Mouse (Mus musculus): Measurements from ENCODE around the gene Serpina3j.
A peak's percentile ranks its signal among the peaks of the same experiment; 100 is the strongest.
"Not testable (repeated sequence)": the region's sequence is repeated elsewhere in the genome, so short reads cannot be mapped to it uniquely, and the experiment has no call there.

The Serpina3j gene

DNA sequence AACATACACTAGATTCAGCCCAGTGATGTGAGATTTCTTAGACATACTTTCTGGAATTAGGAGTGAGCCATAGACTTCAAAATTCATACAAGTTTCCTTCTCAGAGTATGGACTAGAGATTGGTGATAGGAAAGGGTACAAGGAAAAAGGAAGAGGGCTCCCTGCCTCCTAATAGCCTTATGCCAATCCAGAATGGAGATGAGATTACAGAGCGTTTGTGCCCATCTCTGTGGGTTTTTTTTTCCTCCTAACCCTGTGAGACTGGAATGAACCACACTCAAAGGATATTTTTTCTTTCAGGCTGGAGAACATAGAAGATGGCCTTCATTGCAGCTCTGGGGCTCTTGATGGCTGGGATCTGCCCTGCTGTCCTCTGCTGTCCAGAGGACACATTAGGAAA lies at the start of gene Serpina3j:
Gene Serpina3j, plus strand, starts transcription at position 301 of the 400 bp plus-strand sequence.
- DNase-seq: no peak

DNA sequence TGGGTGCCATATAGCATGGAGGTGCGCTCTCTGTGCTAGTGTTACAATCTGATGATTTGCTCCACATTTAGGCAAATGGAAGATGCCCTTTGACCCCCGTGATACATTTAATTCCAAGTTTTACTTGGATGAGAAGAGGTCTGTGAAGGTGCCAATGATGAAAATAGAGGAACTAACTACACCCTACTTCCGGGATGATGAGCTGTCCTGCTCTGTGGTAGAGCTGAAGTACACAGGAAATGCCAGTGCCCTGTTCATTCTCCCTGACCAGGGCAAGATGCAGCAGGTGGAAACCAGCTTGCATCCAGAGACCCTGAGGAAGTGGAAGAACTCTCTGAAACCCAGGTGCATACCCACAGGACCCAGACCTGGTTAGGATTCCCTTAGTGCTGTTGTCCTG lies 48.0 kb upstream of the Serpina3j start:
- no peak for DNase-seq

DNA sequence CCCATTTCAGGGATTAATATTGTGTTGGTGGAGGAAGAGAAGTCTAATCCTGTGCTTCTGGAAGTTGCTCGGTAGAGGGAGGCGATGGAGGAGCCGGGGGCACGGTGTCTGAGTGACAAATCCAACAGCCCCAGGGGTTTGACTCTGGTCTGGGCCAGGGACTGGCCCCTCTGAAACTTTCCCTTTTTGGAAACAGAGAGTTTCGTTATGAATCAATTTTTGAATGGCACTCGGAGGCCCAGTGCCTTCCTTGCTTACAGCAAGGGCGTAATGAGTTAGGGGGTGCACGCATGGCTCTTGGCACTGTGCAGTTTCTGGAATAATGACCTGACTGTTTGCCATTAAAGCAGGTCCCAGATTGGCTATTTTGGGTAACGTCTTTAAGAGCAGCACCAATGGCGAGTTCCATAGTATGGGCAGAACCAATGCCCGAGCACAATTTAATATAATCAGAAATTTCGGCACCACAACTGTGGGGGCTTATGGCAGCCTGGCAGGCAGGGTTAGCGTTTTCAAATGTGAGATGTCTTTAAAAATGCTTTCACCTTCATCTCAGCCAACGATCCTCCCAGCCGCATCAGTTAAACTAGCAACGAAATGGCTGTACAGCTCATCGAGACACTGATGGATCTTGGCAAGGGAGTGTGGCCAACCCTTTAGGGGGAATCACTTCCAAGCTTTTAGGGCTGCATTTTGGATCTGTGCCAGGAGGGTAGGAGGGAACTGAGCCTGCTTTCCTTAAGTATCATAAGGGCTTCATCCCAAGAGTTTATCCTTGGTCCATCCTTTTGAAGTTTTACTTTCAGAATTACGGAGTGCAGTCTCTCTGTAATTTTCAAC lies 35.9 kb upstream of the Serpina3j start:
- DNase-seq: no peak

DNA sequence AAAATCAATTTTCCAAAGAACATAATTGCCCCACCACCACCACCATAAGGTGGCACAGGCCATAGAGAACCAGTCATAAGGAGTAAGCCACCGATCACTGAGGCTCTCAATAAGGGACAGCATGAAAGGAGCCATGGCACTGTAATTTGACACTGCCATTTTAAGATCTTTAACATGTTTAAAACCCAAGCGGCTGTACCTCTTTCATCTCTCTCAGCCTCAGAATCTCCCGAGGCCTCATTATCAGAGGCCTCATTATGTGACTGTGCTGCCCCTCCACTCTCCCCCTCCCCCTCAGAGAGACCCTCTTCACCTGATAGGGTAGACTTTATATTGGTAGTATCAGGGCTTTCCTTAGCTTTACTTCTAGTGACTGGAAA lies 35.3 kb upstream of the Serpina3j start:
- DNase-seq: no peak

DNA sequence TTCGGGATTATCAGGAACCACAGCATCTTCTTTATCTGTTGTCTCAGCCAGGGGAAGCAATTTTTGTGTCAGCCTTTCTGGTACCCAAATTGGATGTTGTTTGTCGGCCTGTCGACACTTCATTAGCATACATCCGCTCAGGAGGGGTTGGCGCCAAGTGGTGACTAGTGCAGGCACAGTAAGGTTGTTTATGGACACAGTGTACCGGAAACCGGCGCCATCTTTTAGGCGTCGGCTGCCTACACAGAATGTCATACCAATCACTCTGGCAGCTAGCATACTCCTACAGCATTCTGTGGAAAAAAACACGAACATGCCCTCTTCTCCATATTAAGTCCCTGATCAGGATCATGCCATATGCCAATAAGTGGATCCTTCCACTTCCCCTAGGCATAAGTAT lies 31.0 kb upstream of the Serpina3j start:
- no peak for DNase-seq

DNA sequence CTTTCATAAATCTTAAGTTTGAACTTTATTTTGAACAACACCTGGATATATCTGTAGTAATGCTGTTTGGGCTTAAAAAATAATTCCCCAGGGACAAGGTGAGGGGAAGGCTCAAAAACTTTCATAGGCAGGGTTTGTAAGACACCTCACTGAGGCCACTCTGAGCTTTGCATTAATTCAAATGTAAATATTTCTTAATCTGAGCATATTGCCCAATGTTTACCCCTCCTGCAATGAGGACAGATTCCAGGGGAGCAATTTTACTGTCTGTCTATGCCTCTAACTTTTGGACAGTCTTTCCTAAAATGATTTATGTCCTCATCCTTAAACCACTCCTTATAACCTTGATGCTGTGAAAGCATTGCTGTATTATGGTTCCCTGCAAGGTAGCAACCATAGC lies 26.0 kb upstream of the Serpina3j start:
- DNase-seq: no peak

DNA sequence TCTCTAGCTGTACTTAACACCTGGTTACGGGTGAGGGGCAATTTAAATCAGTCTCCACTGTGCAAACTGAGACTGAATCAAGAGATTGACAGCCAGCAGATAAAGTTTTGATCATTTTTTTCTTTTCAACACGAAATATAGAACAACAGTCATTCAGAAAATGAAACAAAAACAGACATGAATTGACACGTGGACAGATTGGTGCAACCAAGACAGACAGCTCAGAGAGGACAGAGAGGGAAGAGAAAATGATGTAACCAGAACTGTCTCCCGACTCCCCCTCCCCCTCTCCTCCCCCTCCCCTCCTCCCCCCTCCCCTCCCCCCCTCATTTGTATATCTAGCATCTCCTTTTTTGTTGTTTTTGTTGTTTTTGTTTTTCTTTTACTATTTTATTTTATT lies 24.5 kb upstream of the Serpina3j start:
- DNase-seq: no peak

DNA sequence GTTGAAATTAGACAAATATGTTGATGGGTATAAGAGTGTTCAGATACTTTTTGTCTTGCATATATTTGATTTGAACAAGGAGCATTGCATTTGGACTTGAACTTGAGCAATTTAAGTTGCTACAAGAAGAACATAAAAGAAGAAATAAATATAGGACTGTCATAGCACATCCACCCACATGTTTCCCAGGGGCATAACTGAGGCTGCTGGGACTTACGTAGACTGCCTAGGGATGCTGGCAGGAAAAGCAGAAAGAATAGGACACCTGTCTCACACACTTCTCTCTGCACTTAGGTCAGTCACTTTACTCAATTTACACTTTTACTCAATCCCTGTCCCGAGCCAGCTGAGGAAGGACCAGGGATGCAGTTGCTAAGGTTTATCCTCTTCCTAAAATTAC lies 20.4 kb upstream of the Serpina3j start:
- DNase-seq: no peak

DNA sequence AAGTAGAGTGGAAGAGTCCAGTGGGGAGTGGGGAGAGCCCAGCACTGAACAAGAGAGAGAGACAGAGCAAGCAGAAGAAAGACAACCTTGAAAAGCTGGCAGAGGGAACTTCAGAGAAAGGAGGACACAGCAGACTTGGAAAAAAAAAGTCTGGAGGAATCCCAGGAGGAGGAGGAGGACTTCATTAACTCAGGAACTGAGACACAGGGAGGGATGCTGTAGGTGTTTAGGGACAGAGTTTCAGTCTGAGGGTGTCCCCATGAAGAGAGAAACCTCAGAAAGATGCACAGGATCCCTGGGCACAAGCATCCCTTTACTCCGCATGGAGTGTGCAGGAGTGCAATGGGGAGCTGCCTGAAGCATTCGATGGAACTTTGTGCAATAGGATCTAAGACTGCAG lies 16.3 kb upstream of the Serpina3j start:
- no peak for DNase-seq

DNA sequence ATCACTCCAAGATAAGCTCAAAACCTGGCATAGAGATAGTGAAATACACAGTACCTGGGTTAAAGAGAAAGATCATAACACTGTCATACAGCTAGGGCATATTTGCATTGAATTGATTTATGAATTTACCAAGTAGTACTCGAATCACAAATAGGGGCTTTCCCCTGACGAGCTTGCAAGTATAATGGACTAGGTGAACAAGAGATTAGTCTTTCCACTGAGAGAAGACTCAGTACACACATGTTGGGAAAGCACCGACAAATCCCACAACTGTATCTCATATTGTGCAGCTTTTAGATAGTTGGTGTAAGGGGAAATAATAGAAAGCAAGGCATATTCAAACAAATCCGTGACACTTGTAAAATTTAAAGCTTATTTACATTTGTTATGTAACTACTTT lies 8.4 kb upstream of the Serpina3j start:
- DNase-seq: no peak

DNA sequence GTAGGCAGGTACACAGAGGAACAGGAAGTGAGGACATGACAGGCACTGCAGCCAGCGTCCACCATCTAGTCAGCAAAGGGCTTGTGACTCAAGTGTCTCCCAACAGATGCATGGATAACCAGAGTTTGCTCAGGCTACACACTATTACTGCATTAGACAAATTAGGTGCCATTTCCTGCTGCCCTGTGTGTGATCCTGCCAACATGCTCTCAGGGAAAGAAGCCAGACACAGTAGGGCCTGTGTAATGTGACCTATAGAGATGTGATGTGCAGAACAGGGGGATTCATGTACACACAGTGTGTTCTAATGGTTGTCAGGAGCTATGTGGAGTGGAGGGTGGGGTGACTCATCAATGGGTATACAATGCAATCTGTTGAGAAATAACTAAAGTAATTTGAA lies 8.1 kb downstream of the Serpina3j start:
- no peak for DNase-seq

DNA sequence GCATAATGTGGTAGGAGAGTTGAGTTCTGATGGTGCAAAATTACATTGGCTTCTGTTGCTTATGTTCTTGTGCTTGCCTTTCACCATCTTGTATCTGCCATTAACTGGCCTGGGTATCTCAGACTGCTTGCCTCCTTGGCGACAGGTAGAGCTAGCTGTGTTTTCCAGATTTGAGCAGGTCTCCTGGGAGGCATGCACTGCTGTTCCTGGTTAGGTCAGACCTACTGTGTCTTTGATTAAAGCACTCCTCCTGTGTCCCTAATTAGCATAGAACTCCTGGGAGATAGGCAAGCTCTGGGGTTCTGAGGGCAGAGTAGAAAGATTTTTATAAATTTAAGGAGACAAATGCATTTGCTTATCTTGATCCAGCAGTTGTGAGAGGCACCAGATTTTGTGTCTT lies 17.3 kb downstream of the Serpina3j start:
- no peak for DNase-seq

DNA sequence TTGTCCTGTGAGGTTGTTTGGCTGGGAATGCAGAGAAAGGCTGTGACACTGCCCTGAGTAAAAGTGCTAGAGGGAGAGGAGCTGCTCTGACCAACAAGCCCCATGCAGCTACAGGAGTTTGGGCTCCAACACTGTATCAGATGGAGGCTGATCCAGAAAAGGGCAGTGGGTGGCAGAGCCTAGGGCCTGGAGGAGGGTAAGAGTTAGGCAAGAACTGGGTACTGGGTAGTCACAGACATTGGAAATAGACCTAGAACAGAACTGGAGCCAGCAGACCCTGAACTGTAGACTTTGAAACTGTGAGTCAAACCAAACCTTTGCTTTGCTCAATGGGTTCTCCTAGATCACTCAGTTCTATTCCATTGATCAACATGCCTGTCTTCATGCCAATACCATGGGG lies 22.5 kb downstream of the Serpina3j start:
- DNase-seq: not testable (repeated sequence)

DNA sequence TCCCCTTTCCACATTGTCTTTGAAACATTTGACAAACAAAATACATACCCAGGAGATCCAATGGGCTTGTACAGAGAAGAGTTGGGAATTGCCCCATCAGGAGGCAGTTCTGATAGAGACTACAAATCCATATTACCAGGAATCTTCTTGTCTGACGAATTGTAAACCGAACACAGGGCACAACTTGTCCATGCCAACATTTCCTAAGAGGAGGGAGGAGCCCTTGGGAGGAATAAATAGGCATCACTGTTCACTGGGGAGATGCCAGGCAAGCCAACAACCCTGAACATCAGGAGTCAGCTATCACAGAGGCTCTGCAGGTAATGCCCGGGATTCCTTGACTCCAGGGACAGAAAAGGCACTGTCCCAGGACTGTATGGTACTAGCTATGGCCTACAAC lies 23.9 kb downstream of the Serpina3j start, which contains the start of the genes Serpina3k and Serpina3m:
Gene Serpina3k, plus strand, starts transcription at position 261 of the 400 bp plus-strand sequence.
Gene Serpina3m, plus strand, starts transcription at position 261 of the 400 bp plus-strand sequence.
- DNase-seq: not testable (repeated sequence)

DNA sequence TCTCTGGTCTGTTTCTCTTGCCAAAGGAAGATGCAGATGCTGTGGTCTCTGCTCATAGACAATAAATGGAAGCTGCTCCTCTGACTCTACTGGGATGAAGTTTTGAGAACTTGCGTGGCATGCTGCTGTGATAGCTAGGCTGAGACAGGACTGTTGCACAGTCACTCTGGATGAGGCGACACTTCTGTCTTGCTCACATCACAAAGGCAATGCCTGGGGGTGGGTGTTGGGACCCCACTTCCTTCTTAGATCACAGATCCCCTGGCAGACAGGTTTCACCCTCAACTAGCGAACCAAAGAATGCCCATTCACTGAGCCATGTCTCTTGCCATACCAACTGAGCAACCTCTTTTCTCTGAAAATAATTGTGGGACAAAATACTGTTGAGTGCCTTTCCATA lies 24.4 kb downstream of the Serpina3j start:
- DNase-seq: no peak

DNA sequence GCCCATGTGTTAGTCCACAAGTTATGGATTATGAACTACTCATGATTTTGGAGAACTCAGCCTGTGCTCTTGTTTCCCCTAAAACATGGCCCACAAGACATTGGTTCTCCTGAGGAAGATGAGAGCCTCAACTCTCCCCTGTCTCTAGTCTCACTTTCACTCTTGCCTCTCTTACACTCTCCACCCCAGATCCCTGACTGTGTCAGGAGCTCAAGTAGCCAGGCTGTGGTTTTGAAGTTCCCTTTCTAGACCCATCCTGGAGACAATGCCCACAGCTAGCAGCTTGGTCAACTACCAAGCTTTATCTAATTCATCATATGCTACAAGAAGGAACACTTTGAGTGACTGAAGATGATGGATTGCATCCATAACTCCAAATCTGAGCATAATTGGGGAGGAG lies 28.1 kb downstream of the Serpina3j start:
- DNase-seq: not testable (repeated sequence)

DNA sequence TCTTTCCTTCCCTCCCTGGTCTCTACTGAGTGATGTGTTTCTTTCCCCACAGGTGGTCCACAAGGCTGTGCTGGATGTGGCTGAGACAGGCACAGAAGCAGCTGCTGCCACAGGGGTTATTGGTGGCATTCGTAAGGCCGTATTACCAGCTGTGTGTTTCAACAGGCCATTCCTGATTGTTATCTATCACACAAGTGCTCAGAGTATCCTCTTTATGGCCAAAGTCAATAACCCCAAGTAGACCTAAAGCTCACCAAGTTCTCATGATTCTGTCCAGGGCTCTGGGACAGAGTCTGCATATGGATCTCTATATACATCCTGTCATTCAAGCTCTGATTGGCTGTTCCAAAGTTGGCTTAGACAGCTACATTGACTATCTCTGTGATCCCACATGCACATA lies 30.8 kb downstream of the Serpina3j start:
- DNase-seq: no peak

DNA sequence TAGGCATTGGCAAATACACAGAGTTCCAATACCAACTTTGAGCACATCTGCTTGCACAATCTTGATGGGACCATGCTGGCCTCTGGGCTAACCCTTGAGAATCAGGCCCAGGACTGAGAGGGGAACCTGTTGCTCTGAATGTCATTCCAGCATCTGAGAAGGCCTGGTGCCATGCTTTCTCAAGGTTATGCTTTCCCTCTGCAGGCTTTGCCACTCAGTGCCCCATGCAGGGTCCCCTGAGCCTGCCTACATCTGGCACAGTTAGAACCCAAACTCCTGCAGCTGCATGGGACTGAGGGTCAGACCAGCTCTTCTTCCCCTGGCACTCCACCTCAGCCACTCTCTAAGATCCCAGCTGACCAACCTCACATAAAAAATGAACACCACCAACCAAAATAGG lies 31.4 kb downstream of the Serpina3j start:
- no peak for DNase-seq

DNA sequence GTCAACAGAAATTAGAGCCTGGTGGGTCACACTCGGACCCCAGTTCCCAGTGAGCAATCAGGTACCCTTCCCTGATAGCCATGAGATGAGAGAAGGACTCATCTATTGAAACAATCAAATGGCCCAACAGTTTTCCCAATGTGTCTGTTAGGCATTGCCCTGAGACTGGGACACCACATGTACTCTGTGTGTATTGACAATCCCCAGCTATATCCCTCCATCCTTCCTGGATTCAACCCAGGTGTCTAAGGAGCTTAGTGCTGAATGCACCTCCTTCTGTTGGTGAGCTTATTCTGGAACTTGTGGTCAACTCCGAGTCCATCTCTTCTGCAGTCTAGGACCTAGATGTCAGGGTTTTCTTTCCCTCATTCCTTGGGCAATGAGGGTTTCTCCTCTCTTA lies 32.7 kb downstream of the Serpina3j start:
- DNase-seq: no peak

DNA sequence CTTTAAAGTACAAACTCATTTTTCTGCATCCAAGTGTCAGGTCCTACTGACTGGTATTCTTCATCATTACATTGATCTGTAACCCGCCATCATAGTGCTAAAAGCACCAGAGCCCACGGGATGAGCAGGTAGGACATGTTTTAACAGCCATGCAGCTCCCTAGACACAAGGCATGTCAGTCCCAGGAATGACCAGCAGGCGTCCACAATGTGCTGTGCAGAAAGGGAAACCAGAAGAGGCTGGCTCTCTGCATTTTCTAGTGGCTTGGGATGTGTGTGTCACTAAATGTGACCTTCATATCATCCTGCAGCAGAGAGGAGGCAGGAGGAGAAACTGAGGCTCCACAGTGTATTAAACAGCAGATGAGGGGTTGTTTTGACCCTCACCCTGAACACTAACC lies 37.5 kb downstream of the Serpina3j start:
- DNase-seq: peak; percentile 6

DNA sequence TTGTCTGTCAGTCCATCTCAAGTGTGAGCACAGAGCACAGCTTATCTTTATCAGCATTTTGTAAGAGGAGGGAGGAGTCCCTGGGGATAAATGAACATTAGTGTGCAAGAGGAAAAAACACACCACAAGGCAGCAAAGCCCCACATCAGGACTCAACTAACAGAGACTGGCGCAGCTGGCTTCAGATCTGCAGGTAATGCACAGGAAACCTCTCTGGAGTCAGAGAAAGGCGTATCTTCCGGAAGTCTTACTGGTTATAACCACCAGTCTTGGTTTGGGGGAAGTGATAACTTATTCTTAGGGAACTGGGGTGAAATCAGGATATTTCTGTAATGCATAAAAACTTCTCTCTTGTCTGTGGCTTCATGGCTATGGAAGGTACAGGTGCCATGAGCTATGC lies 41.7 kb downstream of the Serpina3j start:
- DNase-seq: no peak

DNA sequence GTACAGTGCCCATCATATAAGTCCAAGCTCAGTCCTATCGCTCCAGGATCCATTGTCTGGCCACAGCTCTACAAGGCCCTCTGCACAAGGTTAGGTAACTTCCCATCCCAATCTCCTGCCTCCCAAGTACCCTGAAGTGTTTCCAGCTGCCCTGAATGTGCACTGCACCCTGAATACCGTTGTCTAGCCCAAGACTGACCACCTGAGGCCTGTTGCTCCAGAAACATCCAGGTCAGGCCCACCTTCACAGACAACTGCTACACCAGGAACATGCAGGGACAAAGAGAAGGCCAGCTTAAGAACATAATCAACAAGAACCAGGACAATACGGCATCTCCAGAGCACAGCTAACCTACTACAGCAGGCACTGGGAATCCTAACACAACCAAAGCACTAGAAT lies 55.6 kb downstream of the Serpina3j start:
- DNase-seq: no peak
